Mouse (Mus musculus): ENCODE results near the gene C1qtnf7. TPM values are rescaled to one million over a fixed set of nuclear protein-coding genes. Genes with fewer than 3 reads are reported as not detected.

The C1qtnf7 gene
- total RNA-seq, 2 experiments from 2014 or later: not detected

DNA sequence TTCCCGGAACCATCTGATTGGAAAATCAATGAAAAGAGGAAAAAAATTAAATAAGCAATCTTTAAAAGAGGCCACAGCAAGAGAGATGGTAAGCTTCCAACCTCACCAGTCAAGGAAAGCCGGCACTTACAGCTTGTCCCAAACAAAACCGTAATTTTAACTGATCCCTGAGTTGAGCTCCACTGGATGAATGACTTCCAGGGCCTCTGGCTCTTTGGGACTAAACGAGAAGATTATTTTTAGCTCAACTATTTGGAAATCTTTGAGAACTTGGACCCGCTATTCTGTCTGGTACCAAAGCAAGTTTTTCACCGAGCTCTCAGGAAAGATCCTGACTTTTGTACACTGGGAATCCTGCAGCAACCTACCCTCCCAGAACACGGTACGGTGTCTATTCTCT is 86.3 kb downstream of the C1qtnf7 start:
- ATAC-seq (replicated peaks; ENCODE audit: low FRiP score, poor library complexity, severe bottlenecking): no peak

DNA sequence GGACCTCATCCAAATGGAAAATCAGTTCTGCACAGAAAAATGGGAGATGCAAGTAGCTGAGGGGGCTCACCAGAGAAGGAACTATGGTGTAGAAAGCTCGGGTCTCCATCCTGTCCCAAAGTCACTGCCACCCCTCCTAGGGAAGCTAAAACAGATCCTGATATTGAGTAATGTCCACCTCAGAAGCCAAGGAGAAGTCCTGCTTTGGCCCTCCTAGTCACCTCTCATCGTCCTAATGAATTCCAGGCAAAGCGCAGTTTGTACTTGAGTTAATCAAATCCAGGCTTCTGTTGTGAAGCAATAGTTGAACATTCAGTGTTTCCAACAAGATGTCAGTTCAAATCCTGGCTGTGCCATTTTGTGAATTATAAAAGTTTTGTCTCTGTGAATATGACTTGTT is 87.2 kb downstream of the C1qtnf7 start:
- no peak for ATAC-seq (replicated peaks; ENCODE audit: low FRiP score, poor library complexity, severe bottlenecking)

- ATAC-seq (replicated peaks; ENCODE audit: low FRiP score, poor library complexity, severe bottlenecking): no peak
Measured at GRCm38 (mm10) chr5:43603559-43603958, 88.2 kb downstream of the C1qtnf7 start.

DNA sequence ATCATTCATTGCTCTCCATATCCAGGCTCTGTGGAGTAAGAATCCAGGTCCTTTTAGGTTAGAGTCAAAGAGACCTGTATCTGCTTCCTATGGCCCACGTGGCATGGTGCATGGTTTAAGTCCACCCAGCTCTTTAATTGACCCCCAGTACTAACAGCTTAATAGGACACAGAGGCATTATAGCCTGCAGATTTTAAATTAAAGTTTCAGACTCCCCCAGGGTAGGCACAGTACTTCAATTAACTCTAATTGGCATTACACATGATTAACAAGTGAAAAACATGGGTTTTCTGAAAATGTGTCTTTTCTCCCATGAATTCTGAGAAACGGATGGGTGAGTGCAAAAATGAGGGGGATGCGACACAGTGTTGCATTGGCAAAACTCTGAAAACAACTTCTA is 92.7 kb downstream of the C1qtnf7 start:
- ATAC-seq (replicated peaks; ENCODE audit: low FRiP score, poor library complexity, severe bottlenecking): no peak

DNA sequence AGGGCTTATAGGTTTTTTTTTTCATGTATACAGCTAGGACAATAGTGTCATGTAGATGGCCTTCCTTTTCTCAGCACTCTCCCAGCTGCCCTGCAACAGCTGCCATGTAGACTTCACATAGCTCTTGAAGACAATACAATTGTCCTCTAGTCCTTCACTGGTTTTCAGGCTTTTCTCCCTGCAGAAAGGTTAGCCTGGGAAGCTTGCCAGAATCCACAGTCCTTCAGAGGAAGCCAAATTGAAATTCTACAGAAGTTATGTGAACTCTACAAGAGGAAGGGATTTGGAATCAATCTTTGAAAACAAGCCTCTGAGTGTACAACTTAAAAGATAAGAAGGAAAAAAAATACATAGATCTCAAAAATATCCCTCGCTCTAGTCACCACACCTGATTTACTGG is 94.4 kb downstream of the C1qtnf7 start:
- ATAC-seq (replicated peaks; ENCODE audit: low FRiP score, poor library complexity, severe bottlenecking): no peak

DNA sequence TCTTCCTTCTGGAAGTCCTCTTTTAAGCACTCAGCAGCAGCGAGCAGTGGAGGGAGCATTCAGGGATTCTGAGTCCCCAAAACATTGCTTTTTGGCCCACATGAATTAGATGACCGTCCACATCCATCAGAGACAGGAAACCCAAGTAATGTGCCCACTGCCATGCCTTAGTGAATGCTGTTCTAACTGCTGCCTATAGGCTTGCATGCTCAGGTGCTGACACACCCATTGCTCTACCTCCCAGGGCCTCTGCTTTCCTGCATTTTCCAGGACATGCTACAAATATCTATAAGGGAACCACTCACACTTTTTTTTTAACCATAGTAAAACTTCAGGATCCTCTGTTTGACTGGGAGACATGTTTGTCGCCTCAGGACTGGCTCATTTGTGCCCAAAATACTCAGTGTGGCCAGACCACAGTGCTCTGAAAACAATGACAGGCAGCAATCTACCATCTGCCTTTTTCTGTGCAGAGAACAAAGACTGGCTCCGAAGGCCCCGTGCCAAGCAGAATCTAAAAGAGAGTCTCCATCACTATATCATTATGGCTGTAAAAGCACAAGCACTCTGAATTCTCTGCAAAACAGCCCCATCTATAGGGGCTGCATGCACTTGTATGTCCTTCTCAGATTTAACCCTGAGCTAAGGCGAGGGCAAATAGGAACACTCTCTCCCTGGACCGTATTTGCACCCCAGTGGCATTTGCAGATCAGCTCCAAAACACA is 106.4 kb downstream of the C1qtnf7 start:
- ATAC-seq (replicated peaks; ENCODE audit: low FRiP score, poor library complexity, severe bottlenecking): no peak

DNA sequence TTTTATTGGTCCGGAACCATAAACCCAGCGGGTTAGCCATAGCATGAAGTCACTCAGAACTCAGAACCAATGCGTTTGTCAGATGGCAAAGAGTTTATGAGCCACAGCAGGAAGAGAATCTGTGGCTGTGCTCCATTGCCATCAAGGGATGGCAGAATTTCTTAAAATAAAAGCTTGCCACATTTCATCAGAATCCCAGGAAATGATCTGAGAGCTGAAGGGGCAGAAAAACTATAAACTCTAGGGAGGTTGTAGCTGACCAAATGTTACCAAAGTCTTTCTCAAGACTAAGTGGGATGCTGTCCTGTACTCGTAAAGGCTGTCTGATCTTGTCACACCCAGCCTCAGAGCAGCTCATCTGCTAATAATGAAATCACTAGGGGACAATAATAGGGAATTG is 110.1 kb downstream of the C1qtnf7 start:
- ATAC-seq (replicated peaks; ENCODE audit: low FRiP score, poor library complexity, severe bottlenecking): no peak

DNA sequence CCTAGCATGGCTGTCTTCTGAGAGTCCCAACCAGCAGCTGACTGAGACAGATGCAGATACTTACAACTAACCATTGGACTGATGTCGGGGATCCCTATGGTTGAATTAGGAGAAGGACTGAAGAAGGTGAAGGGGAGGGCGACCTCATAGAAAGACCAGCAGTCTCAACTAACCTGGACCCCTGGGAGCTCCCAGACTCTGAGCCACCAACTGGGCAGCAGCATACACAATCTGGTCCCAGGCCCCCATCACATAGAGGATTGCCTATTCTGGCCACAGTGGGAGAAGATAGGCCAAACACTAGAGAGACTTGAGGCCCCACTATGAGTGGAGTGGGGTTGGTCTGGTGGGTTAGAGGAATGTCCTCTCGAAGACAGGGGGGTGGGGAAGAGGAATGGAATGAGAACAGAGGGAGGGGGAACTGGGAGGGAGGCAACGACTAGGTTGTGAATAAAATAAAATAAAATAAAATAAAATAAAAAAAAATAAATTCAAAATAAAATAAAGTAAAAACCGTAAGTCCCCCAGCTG is 118.8 kb downstream of the C1qtnf7 start:
- no peak for ATAC-seq (replicated peaks; ENCODE audit: low FRiP score, poor library complexity, severe bottlenecking)

DNA sequence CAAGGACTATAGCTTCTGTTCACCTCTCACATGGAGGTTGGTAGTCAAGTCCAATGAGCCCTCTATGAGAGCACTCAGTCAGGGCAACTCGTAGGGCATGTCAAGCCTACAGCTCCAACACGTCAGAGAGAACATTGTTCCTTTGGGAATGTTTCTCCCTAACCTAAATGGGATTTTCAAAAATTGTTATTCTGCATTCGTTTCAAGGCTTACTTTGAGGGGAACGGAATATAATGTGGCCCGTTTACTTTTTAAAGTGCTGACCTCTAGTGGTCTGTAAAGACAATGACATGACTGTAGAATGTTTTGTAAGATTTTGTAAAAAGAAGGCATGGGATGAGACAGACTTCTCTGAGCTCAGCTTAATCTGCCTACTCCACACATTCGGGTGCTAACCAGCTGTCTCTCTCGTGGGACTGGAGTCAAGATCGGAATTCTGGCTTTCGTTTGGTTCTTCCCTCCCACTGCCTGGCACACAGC is 119.3 kb downstream of the C1qtnf7 start:
- no peak for ATAC-seq (replicated peaks; ENCODE audit: low FRiP score, poor library complexity, severe bottlenecking)

DNA sequence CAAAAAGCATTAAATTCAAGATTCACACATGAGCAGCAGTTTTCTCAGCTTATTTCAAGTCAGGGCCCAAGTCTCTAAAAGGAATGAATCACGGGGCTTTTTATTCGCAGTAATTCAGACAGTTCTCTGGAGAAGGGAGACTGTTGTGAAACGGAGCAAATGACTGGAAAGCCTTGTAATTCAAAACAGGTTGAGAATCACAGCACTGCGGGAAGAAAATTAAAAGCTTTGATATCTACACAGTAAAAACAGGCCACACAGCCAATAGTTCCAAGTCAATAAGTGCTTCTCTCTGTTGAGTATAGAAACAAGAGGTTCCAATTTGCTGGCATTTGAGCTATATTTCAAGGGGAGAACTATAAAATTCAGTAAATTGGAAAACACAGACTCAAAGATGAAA is 129.7 kb downstream of the C1qtnf7 start:
- no peak for ATAC-seq (replicated peaks; ENCODE audit: low FRiP score, poor library complexity, severe bottlenecking)

GRCm38 (mm10) chr5:43647098-43647774 is 131.9 kb downstream of the C1qtnf7 start:
- no peak for ATAC-seq (replicated peaks; ENCODE audit: low FRiP score, poor library complexity, severe bottlenecking)

DNA sequence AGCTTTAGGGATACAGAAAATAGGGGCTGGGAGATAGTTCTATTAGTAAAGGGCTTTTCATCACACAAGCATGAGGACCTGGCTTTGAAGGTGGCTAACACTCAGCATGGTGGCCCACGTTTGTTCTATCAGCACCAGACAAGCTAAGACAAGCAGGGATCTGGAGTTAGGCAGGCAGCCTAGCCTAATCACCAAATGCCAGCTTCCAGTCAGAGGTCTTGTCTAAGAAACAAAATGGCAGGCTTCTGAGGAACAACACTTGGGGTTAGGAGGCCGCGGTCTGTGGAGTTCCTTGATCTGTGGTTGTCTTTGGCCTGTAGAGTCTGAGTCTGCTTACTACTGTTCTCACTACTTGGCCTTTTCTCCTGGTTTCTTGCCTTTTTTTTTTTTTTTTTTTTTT is 146.2 kb downstream of the C1qtnf7 start:
- no peak for ATAC-seq (replicated peaks; ENCODE audit: low FRiP score, poor library complexity, severe bottlenecking)

DNA sequence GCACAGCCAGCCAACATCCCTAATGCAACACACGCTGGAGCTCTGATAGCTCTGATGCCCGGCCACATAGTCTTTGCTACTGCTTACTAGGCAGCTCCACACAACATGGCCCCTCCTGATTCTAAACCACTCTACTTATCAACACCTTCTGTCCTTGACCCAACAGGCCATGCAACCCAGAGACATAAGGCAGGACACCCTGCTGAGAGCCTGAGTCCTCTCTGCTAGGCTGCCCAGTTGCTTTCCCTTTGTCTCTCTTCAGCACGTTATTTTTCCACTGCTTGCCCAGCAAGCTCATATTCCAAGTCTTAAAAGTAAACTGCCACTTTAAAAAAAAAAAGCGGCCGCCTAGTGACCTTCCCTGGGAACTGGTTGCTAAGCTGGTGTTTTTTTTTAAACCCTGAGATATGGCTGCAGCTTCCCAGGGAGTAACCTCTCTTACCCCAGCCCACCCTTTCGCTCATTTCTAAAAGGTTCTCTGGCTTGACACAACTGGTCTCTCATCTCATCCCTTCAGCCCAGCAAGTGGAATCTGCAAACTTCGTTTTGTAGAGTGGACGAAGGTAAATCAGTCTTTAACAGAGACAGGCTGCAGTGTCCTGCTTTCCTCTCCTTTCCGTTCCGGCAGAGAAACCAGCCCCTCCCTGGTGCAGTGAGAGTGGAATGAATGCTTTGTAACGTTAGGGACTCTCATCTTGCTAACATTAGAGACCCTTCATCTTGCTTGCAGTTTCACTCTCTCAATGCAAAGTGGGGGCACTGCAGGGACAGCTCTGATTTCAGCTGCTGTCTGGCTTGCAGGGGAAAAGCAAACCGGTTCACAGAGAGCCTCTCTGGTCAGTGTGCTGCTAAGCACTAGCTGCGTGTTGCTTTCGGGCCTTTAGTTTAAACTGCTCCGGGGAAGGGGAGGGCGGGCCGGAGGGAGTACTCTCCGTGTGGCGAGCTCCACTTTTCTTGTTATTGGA is 146.9 kb downstream of the C1qtnf7 start, which contains the start of gene Cc2d2a:
Gene Cc2d2a, plus strand, starts transcription at position 350 of the 965 bp plus-strand sequence.
- no peak for ATAC-seq (replicated peaks; ENCODE audit: low FRiP score, poor library complexity, severe bottlenecking)

DNA sequence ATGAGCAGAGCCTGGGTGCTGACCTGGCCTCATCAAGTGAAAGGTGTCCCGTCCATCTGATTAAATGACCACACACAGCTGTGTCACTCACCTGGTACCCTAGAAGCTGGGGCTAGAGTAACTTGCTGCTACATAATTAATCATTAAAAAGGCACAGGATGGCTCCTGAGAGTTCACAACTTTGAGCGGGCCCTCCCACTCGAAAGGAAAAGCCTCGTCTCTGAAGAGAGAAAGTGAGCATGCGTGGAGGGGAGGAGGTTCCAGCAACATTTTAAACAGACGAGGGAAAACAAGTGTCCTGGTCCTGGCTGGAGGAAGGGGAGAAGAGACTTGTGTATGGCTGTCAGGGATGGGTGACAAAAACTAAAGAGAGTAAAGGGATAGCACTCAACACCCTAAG is 148.2 kb downstream of the C1qtnf7 start:
- no peak for ATAC-seq (replicated peaks; ENCODE audit: low FRiP score, poor library complexity, severe bottlenecking)

GRCm38 (mm10) chr5:43665144-43665543 is 149.8 kb downstream of the C1qtnf7 start:
- ATAC-seq (replicated peaks; ENCODE audit: low FRiP score, poor library complexity, severe bottlenecking): no peak

Other genes starting within 250 kb of the C1qtnf7 start
- 1.5 TPM in 1 of 2 replicates, not detected in the other for gene Cc2d2a, start 146.8 kb downstream of the C1qtnf7 start, total RNA-seq (2015; ENCODE audit: low replicate concordance)
- 0.34 and 0.98 TPM in 2 replicates for gene Cc2d2a, start 146.8 kb downstream of the C1qtnf7 start, total RNA-seq (2017; ENCODE audit: low replicate concordance)

Data from erythroblast, adult 5-6 weeks (primary cell).